Mouse (Mus musculus) forebrain, embryonic 14.5 days (tissue): ENCODE measurements at regions not wholly inside any gene's neighbourhood (a gene's known extent, or its start where the extent isn't known, plus 50 kb on each side); places are given as distances from the start of the nearest gene placed in this dataset.

Experiments used
- ATAC-seq: fragments of 200-750 bp; cut with Nextera tagmentation; 2 replicates; pipeline ENCODE4 v1.8.0; 2017; ENCODE audit warnings: mild to moderate bottlenecking, moderate library complexity
- DNase-seq: peaks from one replicate; pipeline ENCODE4 v3.0.0-alpha.2; 2015; ENCODE audit warnings: low spot score
- H3K27ac ChIP-seq: fragments of 300-500 bp; sonication (generic); 2 replicates; pipeline ENCODE4 v1.5.1; 2014; ENCODE audit warnings: low read depth, mild to moderate bottlenecking, control low read depth, low read length, moderate library complexity
- H3K27me3 ChIP-seq: fragments of 300-500 bp; sonication (generic); replicated peaks from 2 replicates; pipeline ENCODE4 v1.6.1; 2014; ENCODE audit warnings: low read length, control low read depth, mixed read lengths; ENCODE audit not compliant: control insufficient read depth, insufficient read depth
- H3K36me3 ChIP-seq: fragments of 300-500 bp; sonication (generic); 2 replicates; pipeline ENCODE4 v1.6.1; 2014; ENCODE audit warnings: low read length, control low read depth; ENCODE audit not compliant: control insufficient read depth, insufficient read depth
- H3K4me1 ChIP-seq: fragments of 300-500 bp; sonication (generic); 2 replicates; pipeline ENCODE4 v1.6.1; 2014; ENCODE audit warnings: antibody characterized with exemption, low read length, control low read depth; ENCODE audit not compliant: control insufficient read depth, insufficient read depth
- H3K4me2 ChIP-seq: fragments of 300-500 bp; sonication (generic); 2 replicates; pipeline ENCODE4 v1.6.1; 2014; ENCODE audit warnings: mild to moderate bottlenecking, control low read depth, low read length
- H3K4me3 ChIP-seq: fragments of 300-500 bp; sonication (generic); 2 replicates; pipeline ENCODE4 v1.5.1; 2014; ENCODE audit warnings: low read depth, low read length, control low read depth
- H3K9ac ChIP-seq: fragments of 300-500 bp; sonication (generic); 2 replicates; pipeline ENCODE4 v1.6.1; 2014; ENCODE audit warnings: mild to moderate bottlenecking, low read length, control low read depth, moderate library complexity
- H3K9me3 ChIP-seq: fragments of 300-500 bp; sonication (generic); replicated peaks from 2 replicates; pipeline ENCODE4 v1.6.1; 2016; ENCODE audit warnings: low read length, control low read depth, mixed read lengths; ENCODE audit not compliant: control insufficient read depth
- WGBS: fragments of 180-500 bp; shearing (Covaris S2); extraction: QIAGEN DNeasy Blood & Tissue Kit; methylation state at CpG from one replicate; pipeline ENCODE4 v1.1.7; 2014; 5-methylcytosine and 5-hydroxymethylcytosine counted together

DNA sequence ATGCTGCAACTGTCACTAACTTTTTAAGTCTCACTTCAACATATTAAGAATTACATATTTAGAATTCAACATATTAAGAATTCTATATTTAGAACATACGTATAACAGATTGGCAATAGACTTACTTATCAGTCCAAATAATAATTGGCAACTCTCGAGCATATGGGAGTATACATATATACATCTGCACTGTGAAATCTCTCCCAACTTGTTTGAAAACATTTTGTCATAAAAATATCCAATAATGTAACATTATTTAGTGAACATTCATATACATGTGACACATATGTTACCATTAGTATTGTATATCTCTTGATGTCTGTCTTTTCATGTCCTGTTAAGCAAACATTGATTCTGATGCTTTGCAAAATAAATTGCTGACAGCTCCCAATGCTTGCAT is 768.8 kb upstream of the Cdh18 start:
- Histone ChIP-seq H3K27me3 (no peaks in the 10 kb centered on the region), H3K9me3 (no peaks in the 10 kb centered on the region), H3K9ac (no peak overlapping the region), H3K27ac (no peak overlapping the region), H3K4me1 (no peaks in the 10 kb centered on the region), H3K4me2 (no peak overlapping the region), H3K4me3 (no peak overlapping the region), H3K36me3 (no peaks in the 10 kb centered on the region)
- ATAC-seq (peak; percentile 72; the same call in 1 of the 2 replicates), DNase-seq (peak; percentile 66)
- 68% methylated on average over 2 of the region's 2 CpGs for WGBS

DNA sequence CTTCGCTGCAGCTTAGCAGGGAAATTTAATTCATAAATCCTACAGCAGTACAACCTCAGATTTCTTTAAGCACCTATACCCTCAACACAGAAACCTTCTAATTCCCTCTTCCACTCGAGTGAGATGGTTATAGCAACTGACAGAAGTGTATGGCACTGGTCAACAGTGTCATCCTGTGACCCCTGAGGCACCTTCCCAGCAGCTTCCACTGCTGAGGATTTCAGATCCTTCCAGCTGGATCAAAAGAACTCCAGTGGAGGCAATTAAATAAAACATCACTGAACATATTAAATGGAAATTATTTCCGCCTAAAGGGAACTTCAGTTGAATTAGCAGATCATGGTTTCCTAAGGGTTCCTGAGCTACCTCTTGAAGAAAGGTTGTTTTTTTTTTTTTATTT is 768.1 kb upstream of the Cdh18 start:
- no peak overlapping the region for H3K4me2 ChIP-seq
- no peaks in the 10 kb centered on the region for H3K9me3 ChIP-seq
- DNase-seq: no peak
- H3K27me3 ChIP-seq: no peaks in the 10 kb centered on the region
- no peak overlapping the region for H3K27ac ChIP-seq
- no peaks in the 10 kb centered on the region for H3K4me1 ChIP-seq
- WGBS: 44% methylated on average over 3 of the region's 3 CpGs
- ATAC-seq: peak; percentile 37; the same call in 1 of the 2 replicates
- no peaks in the 10 kb centered on the region for H3K36me3 ChIP-seq
- H3K4me3 ChIP-seq: no peak overlapping the region
- H3K9ac ChIP-seq: no peak overlapping the region
